Comparison of ENCODE assay signal across 7 mouse cellular contexts in genomic region chr12:26331048-26331447, GRCm38 (mm10).
DNase-seq lines count a peak whose midpoint lies in the region; ATAC-seq and TF ChIP-seq lines count a peak whose summit lies in the region.

No protein-coding gene starts in this region.

- no peak for TF ChIP-seq CTCF in lung, embryonic 14.5 days (IDR thresholded peaks at IDR 0.05; ENCODE audit: low read depth)

- intact Hi-C loops in heart, postnatal 25 days (cut with DNase I), result loop anchor here (2.0 kb wide), 1 partner anchor 82 kb away; no protein-coding TSS in a partner anchor

- no peaks in the 10 kb centered on the region for H3K9me3 ChIP-seq in lung, embryonic 14.5 days (ENCODE audit: low read depth, low read length)

- DNase-seq in right cerebral cortex, adult 18-20 months, result peak; percentile 77
- DNase-seq in right cerebral cortex, postnatal 4 days, result no peak
- peak; percentile 5 for DNase-seq in forelimb bud, embryonic 11.5 days (ENCODE audit: low read depth, low spot score)
- DNase-seq in heart, postnatal 25 days (ENCODE audit: low spot score), result peak; percentile 65
- peak; percentile 44 for DNase-seq in lung, embryonic 14.5 days
- DNase-seq in spleen, adult 18-20 months, result no peak

- H3K4me3 ChIP-seq in lung, embryonic 14.5 days (ENCODE audit: low read depth, low read length), result no peak overlapping the region

- 71% methylated on average over 3 of the region's 3 CpGs for WGBS in lung, embryonic 14.5 days

- H3K4me1 ChIP-seq in lung, embryonic 14.5 days (ENCODE audit: insufficient read depth), result no peaks in the 10 kb centered on the region

- no peak overlapping the region for H3K27ac ChIP-seq in lung, embryonic 14.5 days (ENCODE audit: low read depth)

- no peak overlapping the region for H3K4me2 ChIP-seq in lung, embryonic 14.5 days

- ATAC-seq in lung, embryonic 14.5 days (ENCODE audit: insufficient read depth), result no peak
- no peak for ATAC-seq in erythroblast, adult 5-6 weeks (replicated peaks; ENCODE audit: low FRiP score, poor library complexity, severe bottlenecking)

- peaks cover 26% of the 10 kb centered on the region for H3K36me3 ChIP-seq in lung, embryonic 14.5 days (ENCODE audit: insufficient read depth)

- no peaks in the 10 kb centered on the region for H3K27me3 ChIP-seq in lung, embryonic 14.5 days (ENCODE audit: insufficient read depth, low read length)

- no peak overlapping the region for H3K9ac ChIP-seq in lung, embryonic 14.5 days

Comparison
In these comparisons a context has a peak if more than half of its experiments do, and no peak if none do; other contexts are left out.
1. DNase-seq: peak in right cerebral cortex, adult 18-20 months (single experiment), forelimb bud, embryonic 11.5 days (single experiment), heart, postnatal 25 days (single experiment) and lung, embryonic 14.5 days (single experiment); none in right cerebral cortex, postnatal 4 days (single experiment) and spleen, adult 18-20 months (0 of 2).